Mouse (Mus musculus) erythroblast, embryonic 14.5 days (primary cell): ENCODE results near the gene Rfpl4.

Experiments used
- GATA1 ChIP-seq: IDR thresholded peaks from 2 replicates; pipeline ENCODE4 v1.6.1; 2012; ENCODE audit warnings: low read length, inconsistent platforms, mixed read lengths
- TAL1 ChIP-seq: IDR thresholded peaks from 3 replicates; pipeline ENCODE4 v1.6.1; 2012; ENCODE audit warnings: low read length, inconsistent platforms, mixed read lengths

GRCm38 (mm10) chr7:5116850-5117249 is at the start of gene Rfpl4:
- TF ChIP-seq GATA1 (no peak), TAL1 (no peak)
